Mouse (Mus musculus): ENCODE measurements at regions not wholly inside any gene's neighbourhood (a gene's known extent, or its start where the extent isn't known, plus 50 kb on each side); places are given as distances from the start of the nearest gene placed in this dataset.
A peak's percentile ranks its signal among the peaks of the same experiment; 100 is the strongest.

DNA sequence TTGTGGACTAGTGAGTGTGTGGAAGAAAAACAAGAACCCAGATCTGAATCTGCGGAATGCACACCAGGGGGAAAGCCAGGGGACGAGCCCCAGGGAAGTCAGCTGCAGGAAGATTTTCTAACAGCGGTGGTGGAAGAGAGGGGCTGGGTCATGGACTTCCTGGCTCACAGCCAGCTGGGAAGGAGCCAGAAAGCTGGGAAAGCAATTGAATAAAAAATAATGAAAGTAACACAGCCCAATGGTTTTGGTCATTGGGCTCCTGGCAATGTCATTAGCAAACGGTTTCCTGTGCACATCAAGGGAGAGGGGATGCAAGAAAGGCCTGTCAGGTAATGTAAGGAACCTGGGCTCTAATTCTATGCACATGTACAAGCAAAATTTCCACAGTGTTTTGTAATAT lies 273.9 kb upstream of the Klf12 start:
- H3K4me1 ChIP-seq (ENCODE audit: insufficient read depth, low read length): 0 out of 2 replicates have a peak, but pooled peaks cover 5% of the 10 kb centered on the region
- H3K27me3 ChIP-seq (ENCODE audit: insufficient read depth, low read length): no peaks in the 10 kb centered on the region
- WGBS: 8% methylated on average over 4 of the region's 4 CpGs
- H3K27ac ChIP-seq: no peak overlapping the region
- H3K9ac ChIP-seq (replicated peaks; ENCODE audit: low read length): no peak overlapping the region
- ATAC-seq: 0 out of 2 replicates have a peak, but pooled peaks have one; percentile 43
- no peak overlapping the region for H3K4me3 ChIP-seq (ENCODE audit: low read length)
- H3K36me3 ChIP-seq (ENCODE audit: insufficient read depth, low read length): no peaks in the 10 kb centered on the region
- TF ChIP-seq CTCF (IDR thresholded peaks at IDR 0.05; ENCODE audit: low read depth): no peak
- DNase-seq (ENCODE audit: low spot score): peak; percentile 74
- no peak overlapping the region for H3K4me2 ChIP-seq (ENCODE audit: low read depth, low read length)
- H3K9me3 ChIP-seq (ENCODE audit: low read length): no peaks in the 10 kb centered on the region

DNA sequence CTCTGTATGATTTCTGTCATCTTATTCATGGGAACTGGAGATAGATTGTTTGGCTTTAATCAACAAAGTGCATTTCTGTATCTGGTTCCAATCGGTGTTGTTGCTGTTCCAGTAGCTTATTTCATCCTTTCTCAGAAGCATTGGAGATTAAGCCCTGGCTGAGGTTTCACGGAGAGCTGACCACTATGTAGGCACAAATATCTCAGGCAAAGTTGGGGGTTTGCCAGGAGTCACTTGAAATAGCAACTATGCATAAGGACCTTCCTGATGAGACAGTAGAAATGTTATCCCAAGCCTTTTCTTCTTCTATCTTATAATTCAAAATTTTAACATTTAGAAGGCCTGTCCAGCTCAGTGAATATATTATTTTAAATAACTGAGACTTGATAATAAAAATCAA lies 268.0 kb upstream of the Klf12 start:
- Histone ChIP-seq H3K9me3 (ENCODE audit: low read length) (no peaks in the 10 kb centered on the region), H3K4me3 (ENCODE audit: low read length) (no peak overlapping the region), H3K4me1 (ENCODE audit: insufficient read depth, low read length) (no peaks in the 10 kb centered on the region), H3K27me3 (ENCODE audit: insufficient read depth, low read length) (no peaks in the 10 kb centered on the region), H3K9ac (replicated peaks; ENCODE audit: low read length) (no peak overlapping the region), H3K36me3 (ENCODE audit: insufficient read depth, low read length) (no peaks in the 10 kb centered on the region), H3K4me2 (ENCODE audit: low read depth, low read length) (no peak overlapping the region), H3K27ac (no peak overlapping the region)
- ATAC-seq: no peak
- no peak for TF ChIP-seq CTCF (IDR thresholded peaks at IDR 0.05; ENCODE audit: low read depth)
- 63% methylated on average over 2 of the region's 2 CpGs for WGBS
- DNase-seq (ENCODE audit: low spot score): peak; percentile 21

DNA sequence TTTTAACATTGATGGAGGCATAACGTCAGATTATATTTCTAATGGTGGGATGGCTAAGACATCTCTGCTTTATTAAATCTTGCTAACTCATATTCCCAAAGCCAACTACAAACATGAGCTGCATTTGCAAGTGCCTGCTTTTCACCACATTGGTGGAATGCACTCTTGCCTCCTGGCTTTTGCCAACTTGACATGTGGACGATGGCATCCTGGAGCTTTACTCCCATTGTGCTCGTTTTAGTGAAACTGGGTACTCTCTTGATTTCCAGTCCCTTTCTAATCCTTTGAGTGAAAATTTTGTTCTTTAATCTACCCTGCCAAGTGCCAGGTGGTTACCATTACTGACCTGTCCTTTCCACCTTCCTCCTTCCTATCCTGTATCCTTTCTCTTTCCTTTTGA lies 265.8 kb upstream of the Klf12 start:
- Histone ChIP-seq H3K4me2 (ENCODE audit: low read depth, low read length) (no peak overlapping the region), H3K36me3 (ENCODE audit: insufficient read depth, low read length) (no peaks in the 10 kb centered on the region), H3K27ac (no peak overlapping the region), H3K9ac (replicated peaks; ENCODE audit: low read length) (no peak overlapping the region), H3K4me3 (ENCODE audit: low read length) (no peak overlapping the region), H3K4me1 (ENCODE audit: insufficient read depth, low read length) (no peaks in the 10 kb centered on the region), H3K9me3 (ENCODE audit: low read length) (no peaks in the 10 kb centered on the region), H3K27me3 (ENCODE audit: insufficient read depth, low read length) (no peaks in the 10 kb centered on the region)
- no peak for TF ChIP-seq CTCF (IDR thresholded peaks at IDR 0.05; ENCODE audit: low read depth)
- 64% methylated on average over 3 of the region's 3 CpGs for WGBS
- ATAC-seq (no peak), DNase-seq (ENCODE audit: low spot score) (no peak)

DNA sequence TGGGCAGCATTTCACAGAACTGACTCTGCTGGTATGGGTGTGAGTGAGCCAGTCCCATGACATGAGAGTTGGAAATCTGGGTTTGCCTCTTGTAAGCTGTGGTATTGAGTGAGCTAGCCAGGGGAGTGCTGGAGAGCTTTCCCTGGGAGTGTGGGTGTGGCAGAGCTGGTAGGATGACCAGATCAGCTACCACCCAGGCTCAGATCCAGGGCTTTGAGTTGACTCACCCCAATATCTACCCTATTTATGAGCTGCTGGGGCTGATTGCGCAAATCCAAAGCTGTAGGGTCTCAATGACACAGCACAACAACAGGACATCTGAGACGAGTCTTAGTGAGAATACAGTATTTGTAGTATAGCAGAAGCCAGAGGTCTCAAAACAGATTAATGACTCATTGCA lies 245.7 kb upstream of the Klf12 start:
- no peak overlapping the region for H3K9ac ChIP-seq (replicated peaks; ENCODE audit: low read length)
- H3K4me3 ChIP-seq (ENCODE audit: low read length): no peak overlapping the region
- WGBS: 97% methylated on average over 2 of the region's 2 CpGs
- no peak for TF ChIP-seq CTCF (IDR thresholded peaks at IDR 0.05; ENCODE audit: low read depth)
- no peak overlapping the region for H3K4me2 ChIP-seq (ENCODE audit: low read depth, low read length)
- H3K4me1 ChIP-seq (ENCODE audit: insufficient read depth, low read length): no peaks in the 10 kb centered on the region
- H3K27ac ChIP-seq: no peak overlapping the region
- H3K27me3 ChIP-seq (ENCODE audit: insufficient read depth, low read length): no peaks in the 10 kb centered on the region
- no peaks in the 10 kb centered on the region for H3K9me3 ChIP-seq (ENCODE audit: low read length)
- ATAC-seq (no peak), DNase-seq (ENCODE audit: low spot score) (no peak)
- H3K36me3 ChIP-seq (ENCODE audit: insufficient read depth, low read length): no peaks in the 10 kb centered on the region

DNA sequence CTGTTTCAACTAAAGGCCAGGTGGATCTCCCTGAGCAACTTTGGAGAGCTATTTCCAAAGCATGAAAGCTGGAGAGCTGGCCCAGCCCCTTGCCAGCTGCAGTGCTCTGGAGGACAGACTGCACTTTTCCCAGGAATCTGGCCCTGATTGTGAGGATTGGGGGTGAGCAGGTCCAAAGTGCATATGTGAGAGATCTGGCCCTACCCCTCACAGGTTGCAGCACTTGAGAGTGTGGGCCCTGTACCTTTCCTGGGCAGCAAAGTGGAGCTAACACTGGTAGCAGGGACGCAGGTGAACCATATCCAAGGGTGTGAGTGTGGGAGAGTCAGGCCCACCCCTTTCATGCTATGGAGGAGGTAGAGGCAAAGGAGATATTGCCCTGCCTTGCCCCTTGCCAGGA lies 245.3 kb upstream of the Klf12 start:
- no peak overlapping the region for H3K4me3 ChIP-seq (ENCODE audit: low read length)
- H3K4me1 ChIP-seq (ENCODE audit: insufficient read depth, low read length): no peaks in the 10 kb centered on the region
- no peaks in the 10 kb centered on the region for H3K27me3 ChIP-seq (ENCODE audit: insufficient read depth, low read length)
- no peak for TF ChIP-seq CTCF (IDR thresholded peaks at IDR 0.05; ENCODE audit: low read depth)
- no peaks in the 10 kb centered on the region for H3K36me3 ChIP-seq (ENCODE audit: insufficient read depth, low read length)
- no peak overlapping the region for H3K4me2 ChIP-seq (ENCODE audit: low read depth, low read length)
- H3K9ac ChIP-seq (replicated peaks; ENCODE audit: low read length): no peak overlapping the region
- H3K27ac ChIP-seq: no peak overlapping the region
- 100% methylated on average over 1 of the region's 1 CpGs for WGBS
- ATAC-seq: no peak
- no peak for DNase-seq (ENCODE audit: low spot score)
- no peaks in the 10 kb centered on the region for H3K9me3 ChIP-seq (ENCODE audit: low read length)

DNA sequence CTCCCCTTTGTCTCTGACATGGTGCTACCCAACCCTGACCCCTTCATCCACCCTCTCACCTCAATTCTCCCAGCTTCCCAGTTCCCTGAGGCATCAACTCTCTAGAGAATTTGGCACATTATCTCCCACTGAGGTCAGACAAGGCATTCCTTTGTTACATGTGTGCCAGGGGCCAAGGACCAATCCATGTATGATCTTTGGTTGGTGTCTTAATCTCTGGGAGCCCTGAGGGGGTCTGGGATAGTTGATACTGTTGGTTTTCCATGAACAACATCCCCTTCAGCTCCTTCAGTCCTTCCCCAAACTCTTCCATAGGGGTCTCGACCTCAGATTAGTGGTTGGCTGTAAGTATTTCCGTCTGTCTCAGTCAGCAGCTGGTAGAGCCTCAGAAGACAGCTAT lies 224.9 kb upstream of the Klf12 start:
- Histone ChIP-seq H3K4me3 (ENCODE audit: low read length) (no peak overlapping the region), H3K4me1 (ENCODE audit: insufficient read depth, low read length) (no peaks in the 10 kb centered on the region), H3K36me3 (ENCODE audit: insufficient read depth, low read length) (no peaks in the 10 kb centered on the region), H3K4me2 (ENCODE audit: low read depth, low read length) (no peak overlapping the region), H3K27me3 (ENCODE audit: insufficient read depth, low read length) (no peaks in the 10 kb centered on the region), H3K9me3 (ENCODE audit: low read length) (no peaks in the 10 kb centered on the region), H3K9ac (replicated peaks; ENCODE audit: low read length) (no peak overlapping the region), H3K27ac (no peak overlapping the region)
- TF ChIP-seq CTCF (IDR thresholded peaks at IDR 0.05; ENCODE audit: low read depth): no peak
- no peak for ATAC-seq
- DNase-seq (ENCODE audit: low spot score): no peak
- 66% methylated on average over 2 of the region's 2 CpGs for WGBS

DNA sequence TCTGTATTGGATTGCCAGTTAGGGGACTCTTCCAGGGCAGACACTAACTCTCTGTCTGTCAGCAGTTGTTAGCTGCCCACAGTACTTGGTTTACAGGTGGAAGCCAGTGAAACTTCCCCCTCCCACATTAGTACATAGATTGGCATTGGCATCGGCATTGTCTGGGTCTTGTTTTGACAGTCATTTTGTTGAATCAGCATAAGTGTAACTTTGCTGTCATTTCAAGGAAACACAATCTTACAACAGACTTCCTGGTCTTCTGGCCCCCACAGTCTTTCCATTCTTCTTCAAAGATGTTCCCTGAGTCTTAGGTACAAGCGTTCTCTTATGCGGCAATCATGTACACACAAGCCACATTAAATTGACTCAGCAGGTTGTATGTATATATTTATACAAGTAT lies 223.6 kb upstream of the Klf12 start:
- DNase-seq (ENCODE audit: low spot score) (no peak), ATAC-seq (no peak)
- WGBS: 92% methylated on average over 3 of the region's 3 CpGs
- Histone ChIP-seq H3K4me1 (ENCODE audit: insufficient read depth, low read length) (no peaks in the 10 kb centered on the region), H3K9me3 (ENCODE audit: low read length) (no peaks in the 10 kb centered on the region), H3K4me2 (ENCODE audit: low read depth, low read length) (no peak overlapping the region), H3K4me3 (ENCODE audit: low read length) (no peak overlapping the region), H3K27ac (no peak overlapping the region), H3K27me3 (ENCODE audit: insufficient read depth, low read length) (no peaks in the 10 kb centered on the region), H3K9ac (replicated peaks; ENCODE audit: low read length) (no peak overlapping the region), H3K36me3 (ENCODE audit: insufficient read depth, low read length) (no peaks in the 10 kb centered on the region)
- no peak for TF ChIP-seq CTCF (IDR thresholded peaks at IDR 0.05; ENCODE audit: low read depth)

Measured in hindbrain, postnatal 0 days (tissue).